Mouse (Mus musculus): ENCODE data around the gene Gm11938. TPM values are rescaled to one million over a fixed set of nuclear protein-coding genes. Genes with fewer than 3 reads are reported as not detected.
"Not testable (repeated sequence)": the region's sequence is repeated elsewhere in the genome, so short reads cannot be mapped to it uniquely, and the experiment has no call there.

Gm11938 gene
- polyA plus RNA-seq, 1 experiment from 2014 or later, result not detected

GRCm38 (mm10) chr11:99630890-99631289 lies 27.8 kb upstream of the Gm11938 start:
- H3K9ac ChIP-seq (ENCODE audit: low read length), result no peak overlapping the region
- ATAC-seq (no peak), DNase-seq (ENCODE audit: low spot score) (no peak)
- 73% methylated on average over 3 of the region's 3 CpGs for WGBS
- no peak overlapping the region for H3K4me2 ChIP-seq (ENCODE audit: low read length)
- no peaks in the 10 kb centered on the region for H3K9me3 ChIP-seq (replicated peaks; ENCODE audit: control insufficient read depth, low read length)
- H3K27ac ChIP-seq (ENCODE audit: low read depth, low read length), result no peak overlapping the region
- H3K36me3 ChIP-seq (ENCODE audit: control insufficient read depth, insufficient read depth, low read length), result no peaks in the 10 kb centered on the region
- no peaks in the 10 kb centered on the region for H3K27me3 ChIP-seq (replicated peaks; ENCODE audit: control insufficient read depth, insufficient read depth, low read length)
- no peaks in the 10 kb centered on the region for H3K4me1 ChIP-seq (ENCODE audit: control insufficient read depth, insufficient read depth, low read length)
- no peak overlapping the region for H3K4me3 ChIP-seq (ENCODE audit: low read depth, low read length)

- Histone ChIP-seq H3K27ac (ENCODE audit: low read depth, low read length) (no peak within 1 kb of the TSS), H3K9ac (ENCODE audit: low read length) (no peak within 1 kb of the TSS), H3K4me3 (ENCODE audit: low read depth, low read length) (no peak within 1 kb of the TSS), H3K4me2 (ENCODE audit: low read length) (no peak within 1 kb of the TSS), H3K4me1 (ENCODE audit: control insufficient read depth, insufficient read depth, low read length) (no peaks in the 10 kb centered on the region), H3K36me3 (ENCODE audit: control insufficient read depth, insufficient read depth, low read length) (no peaks in the 10 kb centered on the region), H3K27me3 (replicated peaks; ENCODE audit: control insufficient read depth, insufficient read depth, low read length) (no peaks in the 10 kb centered on the region), H3K9me3 (replicated peaks; ENCODE audit: control insufficient read depth, low read length) (no peaks in the 10 kb centered on the region)
- no peak for ATAC-seq
- WGBS, result 73% methylated on average over 4 of the region's 4 CpGs
- DNase-seq (ENCODE audit: low spot score), result no peak
These were observed 25.0 kb upstream of the Gm11938 start, which contains the start of gene Krtap4-1 for GRCm38 (mm10) chr11:99628138-99628537. Gene Krtap4-1 (minus strand): TSS chr11:99628238.

- H3K9me3 ChIP-seq (replicated peaks; ENCODE audit: control insufficient read depth, low read length), result no peaks in the 10 kb centered on the region
- H3K27ac ChIP-seq (ENCODE audit: low read depth, low read length), result no peak within 1 kb of the TSS
- no peaks in the 10 kb centered on the region for H3K36me3 ChIP-seq (ENCODE audit: control insufficient read depth, insufficient read depth, low read length)
- H3K4me1 ChIP-seq (ENCODE audit: control insufficient read depth, insufficient read depth, low read length), result no peaks in the 10 kb centered on the region
- H3K4me2 ChIP-seq (ENCODE audit: low read length), result no peak within 1 kb of the TSS
- H3K27me3 ChIP-seq (replicated peaks; ENCODE audit: control insufficient read depth, insufficient read depth, low read length), result no peaks in the 10 kb centered on the region
- DNase-seq (ENCODE audit: low spot score), result no peak
- H3K9ac ChIP-seq (ENCODE audit: low read length), result no peak within 1 kb of the TSS
- H3K4me3 ChIP-seq (ENCODE audit: low read depth, low read length), result no peak within 1 kb of the TSS
- 93% methylated on average over 2 of the region's 2 CpGs for WGBS
- no peak for ATAC-seq
These were observed 17.2 kb upstream of the Gm11938 start, which contains the start of gene Gm11562 for GRCm38 (mm10) chr11:99620335-99620734. Gene Gm11562 (minus strand): TSS chr11:99620435.

GRCm38 (mm10) chr11:99614796-99615363 lies 11.8 kb upstream of the Gm11938 start, which contains the start of gene Krtap2-4:
Gene Krtap2-4 (minus strand): TSS chr11:99614846.
- no peak within 1 kb of the TSS for H3K9ac ChIP-seq (ENCODE audit: low read length)
- no peak within 1 kb of the TSS for H3K4me3 ChIP-seq (ENCODE audit: low read depth, low read length)
- no peaks in the 10 kb centered on the region for H3K4me1 ChIP-seq (ENCODE audit: control insufficient read depth, insufficient read depth, low read length)
- H3K27ac ChIP-seq (ENCODE audit: low read depth, low read length), result no peak within 1 kb of the TSS
- H3K36me3 ChIP-seq (ENCODE audit: control insufficient read depth, insufficient read depth, low read length), result no peaks in the 10 kb centered on the region
- no peaks in the 10 kb centered on the region for H3K27me3 ChIP-seq (replicated peaks; ENCODE audit: control insufficient read depth, insufficient read depth, low read length)
- ATAC-seq (no peak), DNase-seq (ENCODE audit: low spot score) (no peak)
- no peak within 1 kb of the TSS for H3K4me2 ChIP-seq (ENCODE audit: low read length)
- 66% methylated on average over 3 of the region's 3 CpGs for WGBS
- no peaks in the 10 kb centered on the region for H3K9me3 ChIP-seq (replicated peaks; ENCODE audit: control insufficient read depth, low read length)

- not testable (repeated sequence) for H3K27me3 ChIP-seq (replicated peaks; ENCODE audit: control insufficient read depth, insufficient read depth, low read length); DNase-seq (ENCODE audit: low spot score); H3K36me3 ChIP-seq (ENCODE audit: control insufficient read depth, insufficient read depth, low read length); ATAC-seq; H3K4me1 ChIP-seq (ENCODE audit: control insufficient read depth, insufficient read depth, low read length); H3K9me3 ChIP-seq (replicated peaks; ENCODE audit: control insufficient read depth, low read length); H3K27ac ChIP-seq (ENCODE audit: low read depth, low read length); H3K4me3 ChIP-seq (ENCODE audit: low read depth, low read length); H3K9ac ChIP-seq (ENCODE audit: low read length); H3K4me2 ChIP-seq (ENCODE audit: low read length)
- WGBS, result 71% methylated on average over 1 of the region's 2 CpGs
These were observed 7.0 kb upstream of the Gm11938 start, which contains the start of gene Gm11937 for GRCm38 (mm10) chr11:99610089-99610488. Gene Gm11937 (minus strand): TSS chr11:99610189.

GRCm38 (mm10) chr11:99609126-99609525 lies 6.0 kb upstream of the Gm11938 start:
- 65% methylated on average over 1 of the region's 1 CpGs for WGBS
- ATAC-seq (no peak), DNase-seq (ENCODE audit: low spot score) (no peak)
- Histone ChIP-seq H3K27ac (ENCODE audit: low read depth, low read length) (no peak overlapping the region), H3K4me2 (ENCODE audit: low read length) (no peak overlapping the region), H3K4me1 (ENCODE audit: control insufficient read depth, insufficient read depth, low read length) (no peaks in the 10 kb centered on the region), H3K4me3 (ENCODE audit: low read depth, low read length) (no peak overlapping the region), H3K27me3 (replicated peaks; ENCODE audit: control insufficient read depth, insufficient read depth, low read length) (no peaks in the 10 kb centered on the region), H3K9me3 (replicated peaks; ENCODE audit: control insufficient read depth, low read length) (no peaks in the 10 kb centered on the region), H3K9ac (ENCODE audit: low read length) (no peak overlapping the region), H3K36me3 (ENCODE audit: control insufficient read depth, insufficient read depth, low read length) (no peaks in the 10 kb centered on the region)

GRCm38 (mm10) chr11:99597742-99598141 lies 5.4 kb downstream of the Gm11938 start, which contains the start of gene Krtap9-3:
Gene Krtap9-3 (minus strand): TSS chr11:99598105.
- H3K27ac ChIP-seq (ENCODE audit: low read depth, low read length); H3K4me1 ChIP-seq (ENCODE audit: control insufficient read depth, insufficient read depth, low read length); H3K4me2 ChIP-seq (ENCODE audit: low read length); H3K27me3 ChIP-seq (replicated peaks; ENCODE audit: control insufficient read depth, insufficient read depth, low read length); H3K9me3 ChIP-seq (replicated peaks; ENCODE audit: control insufficient read depth, low read length); ATAC-seq; DNase-seq (ENCODE audit: low spot score); H3K36me3 ChIP-seq (ENCODE audit: control insufficient read depth, insufficient read depth, low read length); H3K9ac ChIP-seq (ENCODE audit: low read length); H3K4me3 ChIP-seq (ENCODE audit: low read depth, low read length): not testable (repeated sequence)
- WGBS, result 87% methylated on average over 3 of the region's 6 CpGs

GRCm38 (mm10) chr11:99590981-99591380 lies 12.1 kb downstream of the Gm11938 start, which contains the start of gene Krtap1-3:
Gene Krtap1-3 (minus strand): TSS chr11:99591339.
- H3K9ac ChIP-seq (ENCODE audit: low read length), result no peak within 1 kb of the TSS
- DNase-seq (ENCODE audit: low spot score) (no peak), ATAC-seq (no peak)
- no peak within 1 kb of the TSS for H3K4me2 ChIP-seq (ENCODE audit: low read length)
- H3K9me3 ChIP-seq (replicated peaks; ENCODE audit: control insufficient read depth, low read length), result no peaks in the 10 kb centered on the region
- H3K27ac ChIP-seq (ENCODE audit: low read depth, low read length), result no peak within 1 kb of the TSS
- no peaks in the 10 kb centered on the region for H3K4me1 ChIP-seq (ENCODE audit: control insufficient read depth, insufficient read depth, low read length)
- H3K36me3 ChIP-seq (ENCODE audit: control insufficient read depth, insufficient read depth, low read length), result no peaks in the 10 kb centered on the region
- WGBS, result 84% methylated on average over 6 of the region's 6 CpGs
- no peaks in the 10 kb centered on the region for H3K27me3 ChIP-seq (replicated peaks; ENCODE audit: control insufficient read depth, insufficient read depth, low read length)
- no peak within 1 kb of the TSS for H3K4me3 ChIP-seq (ENCODE audit: low read depth, low read length)

GRCm38 (mm10) chr11:99585096-99585495 lies 18.0 kb downstream of the Gm11938 start:
- no peaks in the 10 kb centered on the region for H3K27me3 ChIP-seq (replicated peaks; ENCODE audit: control insufficient read depth, insufficient read depth, low read length)
- H3K9me3 ChIP-seq (replicated peaks; ENCODE audit: control insufficient read depth, low read length), result no peaks in the 10 kb centered on the region
- H3K36me3 ChIP-seq (ENCODE audit: control insufficient read depth, insufficient read depth, low read length), result no peaks in the 10 kb centered on the region
- no peak overlapping the region for H3K4me2 ChIP-seq (ENCODE audit: low read length)
- no peaks in the 10 kb centered on the region for H3K4me1 ChIP-seq (ENCODE audit: control insufficient read depth, insufficient read depth, low read length)
- DNase-seq (ENCODE audit: low spot score), result peak; percentile 13
- H3K9ac ChIP-seq (ENCODE audit: low read length), result no peak overlapping the region
- H3K27ac ChIP-seq (ENCODE audit: low read depth, low read length), result no peak overlapping the region
- WGBS, result 84% methylated on average over 7 of the region's 7 CpGs
- ATAC-seq, result no peak
- no peak overlapping the region for H3K4me3 ChIP-seq (ENCODE audit: low read depth, low read length)
